Mouse (Mus musculus) embryo, embryonic 11 days (tissue): ENCODE measurements at regions not wholly inside any gene's neighbourhood (a gene's known extent, or its start where the extent isn't known, plus 50 kb on each side); places are given as distances from the start of the nearest gene placed in this dataset.

Source experiments
- DNase-seq: peaks from one replicate; pipeline ENCODE4 v3.0.0-alpha.2; 2015

DNA sequence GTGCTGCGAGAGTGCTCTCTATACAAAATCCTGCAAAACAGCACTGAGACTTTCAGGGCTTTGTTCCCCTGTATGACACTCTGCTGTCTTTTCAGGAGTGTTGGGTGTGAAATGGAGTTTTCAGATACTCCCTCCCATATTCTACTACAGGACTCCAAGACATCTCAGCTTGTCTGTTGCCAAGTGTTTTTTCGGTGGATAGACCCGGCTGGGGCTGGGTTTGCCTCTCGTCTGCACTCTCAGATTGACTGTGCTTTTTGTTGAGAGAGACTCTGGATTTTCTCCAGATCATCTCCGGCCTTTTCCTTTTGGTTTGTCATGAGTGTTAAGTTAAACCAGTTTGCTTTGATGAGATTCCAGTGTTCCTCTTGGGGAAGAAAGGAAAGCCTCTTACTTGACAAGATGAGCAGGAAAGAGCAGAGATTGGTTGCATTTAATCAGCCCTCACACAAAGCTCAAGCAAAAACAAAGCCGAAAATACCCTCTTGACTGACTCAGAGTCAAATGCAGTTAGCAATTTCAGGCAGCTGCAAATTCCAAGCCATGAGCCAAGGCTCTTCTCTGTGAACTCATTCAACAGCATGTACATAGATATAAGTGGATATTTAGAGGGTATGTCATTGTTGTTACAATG is 219.3 kb upstream of the Veph1 start:
- no peak for DNase-seq

DNA sequence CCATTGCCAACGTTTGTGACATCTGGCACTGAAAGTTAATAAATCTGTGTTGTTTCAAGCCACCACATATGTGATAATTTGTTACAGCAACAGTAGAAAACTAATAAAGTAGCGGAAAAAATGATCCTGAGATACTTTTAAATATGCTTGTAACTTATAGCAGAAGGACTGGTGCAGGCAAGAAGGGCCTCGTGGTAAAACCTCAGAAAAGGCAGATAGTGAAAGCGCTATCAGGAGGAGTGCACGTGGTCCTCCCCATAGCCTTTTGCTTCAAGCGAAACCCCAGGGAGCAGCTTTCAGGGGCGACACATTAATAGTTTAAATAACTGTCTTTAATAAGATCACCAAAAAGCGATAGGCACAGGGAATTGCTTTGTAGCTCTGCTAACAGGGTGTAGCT is 217.9 kb upstream of the Veph1 start:
- no peak for DNase-seq

DNA sequence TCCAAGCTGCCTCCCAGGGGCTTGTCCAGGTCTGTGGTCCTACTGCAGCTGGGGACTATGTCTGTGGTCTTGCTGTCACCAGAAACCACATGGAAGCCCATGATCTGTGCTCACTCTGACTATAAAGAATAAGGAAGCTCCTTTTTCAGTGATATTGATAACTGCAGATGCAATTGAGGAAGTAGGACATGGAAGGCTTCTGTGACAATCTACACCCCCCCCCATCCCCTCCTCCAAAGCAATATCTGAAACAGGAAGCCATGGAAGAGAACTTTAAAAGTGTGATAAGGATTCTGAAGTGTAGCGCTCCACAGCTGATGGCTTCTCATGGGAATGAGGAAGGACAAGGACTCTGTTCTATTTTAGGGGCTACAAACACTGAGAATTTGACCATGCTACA is 215.8 kb upstream of the Veph1 start:
- DNase-seq = no peak

DNA sequence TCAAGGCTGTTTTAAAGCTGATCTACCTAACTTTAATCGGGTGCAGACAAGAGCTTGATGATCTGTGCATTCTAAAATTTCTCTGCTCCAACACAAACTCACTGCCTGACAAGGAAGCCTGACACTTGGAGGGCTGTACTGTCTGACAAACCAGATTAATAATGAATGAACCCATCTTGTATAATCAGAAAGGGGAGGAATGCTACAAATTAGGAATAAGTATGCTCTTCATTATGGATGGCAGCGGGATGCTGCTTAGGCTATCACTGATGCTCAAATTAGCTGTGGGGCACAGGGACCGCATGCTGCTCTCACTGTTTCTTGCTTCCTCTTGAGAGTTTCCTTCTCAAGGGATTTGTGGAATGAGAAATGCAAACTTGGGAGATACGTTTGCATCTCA is 213.8 kb upstream of the Veph1 start:
- no peak for DNase-seq

DNA sequence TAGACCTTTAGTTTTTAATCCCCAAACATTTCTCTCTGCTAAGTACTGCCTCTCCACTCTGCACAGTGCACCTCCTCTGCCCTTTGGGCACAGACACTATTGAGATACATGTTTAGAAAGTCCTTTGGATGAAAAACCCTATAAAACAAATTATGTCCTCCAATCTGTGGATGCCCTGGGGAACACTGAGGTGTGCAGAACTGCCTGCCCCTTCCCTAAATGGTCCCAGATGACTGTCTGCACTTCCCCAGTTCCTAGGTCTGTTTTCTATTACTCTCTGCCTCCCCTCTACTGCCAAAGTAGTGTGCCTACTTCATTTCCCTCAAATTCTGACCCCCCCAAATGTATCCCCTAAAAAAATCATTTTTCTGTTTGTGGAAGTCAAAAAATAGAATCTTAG is 209.5 kb upstream of the Veph1 start:
- peak; percentile 53 for DNase-seq

DNA sequence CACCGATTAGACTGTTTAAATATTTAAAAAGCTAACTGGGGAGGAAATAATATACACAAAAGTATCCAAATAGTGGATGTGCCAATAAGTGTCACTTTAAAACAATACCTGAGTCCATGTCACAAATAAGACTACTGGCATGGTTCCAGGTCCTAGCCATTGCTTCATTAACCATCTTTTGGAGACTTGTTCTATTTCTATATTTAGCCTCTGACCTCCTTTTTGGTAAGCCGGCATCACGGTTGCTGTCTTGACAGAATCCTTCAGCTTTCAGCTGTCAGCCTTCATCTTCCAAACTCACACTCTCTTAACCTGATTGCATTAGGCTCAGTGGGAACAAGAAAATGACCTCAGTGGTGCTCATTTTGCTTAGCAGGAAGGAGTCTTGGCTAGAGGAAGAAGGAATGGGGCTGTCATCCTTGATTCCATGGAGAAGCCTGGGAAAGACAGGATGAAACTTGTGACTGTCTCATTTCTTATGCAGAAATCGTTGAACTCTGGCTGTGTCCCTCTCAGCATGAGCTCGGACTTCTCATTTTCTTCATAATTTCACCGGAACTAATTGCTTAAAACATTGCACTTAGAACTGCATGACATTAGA is 208.9 kb upstream of the Veph1 start:
- DNase-seq = no peak

DNA sequence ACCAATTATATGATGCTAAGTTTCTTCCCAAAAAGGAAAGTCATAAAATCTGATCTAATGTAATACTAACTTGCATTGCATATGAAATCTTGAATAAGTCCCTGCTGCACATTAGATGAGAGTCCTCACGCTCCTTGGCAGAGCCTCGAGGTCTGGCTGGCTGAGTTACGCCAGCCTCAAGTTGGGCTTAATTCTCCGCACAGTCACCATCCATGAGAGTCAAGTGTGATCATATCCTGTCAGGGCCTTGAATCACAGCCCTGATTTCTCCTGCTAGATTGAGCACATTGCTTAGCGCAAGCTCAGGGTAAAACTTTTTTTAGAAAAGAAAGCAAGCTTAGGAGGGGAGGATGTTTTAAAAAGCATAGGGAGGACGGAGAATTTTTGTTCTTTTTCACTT is 208.1 kb upstream of the Veph1 start:
- DNase-seq = no peak

DNA sequence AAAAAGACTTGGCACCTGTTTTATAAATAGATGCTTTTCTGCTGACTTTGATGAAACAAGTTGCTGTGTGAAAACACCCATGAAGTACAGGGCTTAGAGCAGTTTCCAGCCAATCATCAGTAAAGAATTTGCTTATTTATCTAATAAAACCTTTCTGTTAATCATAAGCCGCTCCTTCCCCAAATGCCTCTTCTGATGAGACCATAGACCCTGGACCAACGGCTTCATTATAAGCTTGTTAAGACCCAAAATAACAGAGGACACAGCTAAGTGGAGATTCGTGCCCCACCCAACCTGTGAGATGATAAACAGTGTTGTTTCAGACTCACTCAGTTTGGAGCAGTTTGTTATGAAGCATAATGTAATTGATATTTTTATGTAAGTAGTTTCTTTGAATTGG is 207.0 kb upstream of the Veph1 start:
- no peak for DNase-seq

DNA sequence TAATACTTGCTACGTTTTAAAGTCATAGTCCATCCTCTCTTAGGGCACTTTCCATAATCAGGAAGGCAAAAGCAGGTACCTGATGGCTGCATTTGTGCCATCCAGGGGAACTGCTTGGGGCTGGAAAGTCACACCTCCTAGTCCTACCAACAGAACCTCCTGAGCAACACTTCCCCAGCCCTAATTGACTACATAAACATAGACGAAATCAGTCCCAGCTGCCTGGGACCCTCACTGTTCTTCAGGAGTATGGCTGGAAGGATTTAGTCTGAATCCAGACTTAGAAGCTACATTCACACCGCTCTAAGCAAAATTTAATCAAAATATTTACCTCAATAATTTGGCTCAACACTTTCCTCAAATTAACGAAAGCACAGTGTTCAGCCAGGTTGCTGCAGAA is 205.2 kb upstream of the Veph1 start:
- DNase-seq = no peak

DNA sequence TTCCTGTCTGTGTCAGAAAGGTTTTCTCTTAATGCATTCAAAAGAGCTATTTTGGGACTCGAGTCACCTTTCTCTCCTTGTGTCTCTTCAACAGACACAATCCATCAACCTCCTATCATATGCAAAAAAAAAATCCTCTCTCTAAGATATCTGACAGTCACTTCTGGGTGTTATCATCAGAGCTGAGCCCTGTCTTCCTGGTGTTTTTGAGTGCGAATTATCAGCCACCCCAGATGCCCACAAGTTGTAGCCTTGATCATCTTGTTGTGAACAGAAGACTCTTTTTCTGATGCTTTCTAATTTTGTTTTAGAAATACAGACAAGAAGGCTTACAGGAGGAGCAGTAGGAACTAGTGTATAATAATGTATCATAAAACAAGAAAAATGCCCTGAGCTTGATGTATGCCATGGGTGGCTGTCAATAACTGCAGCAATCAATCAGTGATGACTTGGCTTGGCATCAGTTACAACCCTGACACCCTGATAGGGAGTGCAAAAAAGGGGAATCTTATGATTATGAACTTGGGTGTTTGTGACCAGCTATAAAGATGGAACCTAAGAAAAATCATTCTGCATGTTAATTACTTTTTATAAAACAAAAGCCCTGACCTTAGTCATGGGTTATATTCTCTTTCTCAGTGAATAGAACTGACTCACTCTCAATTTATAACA is 197.9 kb upstream of the Veph1 start:
- DNase-seq = no peak

DNA sequence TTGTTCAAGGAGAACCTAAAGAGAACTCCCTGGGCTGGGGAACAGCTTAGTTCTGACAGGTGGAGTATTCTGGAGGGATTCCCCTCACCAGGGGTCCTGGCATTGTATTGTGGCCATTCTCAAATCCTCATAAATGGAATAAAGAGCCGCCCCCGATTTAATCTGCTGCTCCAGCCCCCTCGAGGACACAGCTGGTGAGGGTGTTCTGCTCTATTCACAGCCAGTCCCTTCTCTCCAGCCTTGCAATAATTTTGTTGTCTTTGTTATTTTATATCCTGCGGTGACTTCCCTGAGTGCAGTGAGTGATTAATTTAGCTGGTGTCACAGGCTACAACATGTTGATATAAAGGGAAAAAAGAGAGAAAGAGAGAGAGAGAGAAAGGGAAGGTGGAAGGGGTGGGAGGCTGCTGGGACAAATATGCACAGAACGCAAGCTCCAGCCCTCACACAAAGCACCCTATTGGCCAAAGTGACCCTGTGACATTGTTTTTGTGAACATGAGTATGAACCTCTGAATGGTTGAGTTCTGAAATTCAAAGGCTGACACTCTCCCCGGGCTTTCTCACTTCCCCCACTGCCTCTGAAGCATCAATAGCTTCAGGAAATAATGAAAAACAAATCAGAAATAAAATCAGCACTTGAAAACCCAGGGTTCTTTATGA is 194.2 kb upstream of the Veph1 start:
- peak; percentile 31 for DNase-seq

DNA sequence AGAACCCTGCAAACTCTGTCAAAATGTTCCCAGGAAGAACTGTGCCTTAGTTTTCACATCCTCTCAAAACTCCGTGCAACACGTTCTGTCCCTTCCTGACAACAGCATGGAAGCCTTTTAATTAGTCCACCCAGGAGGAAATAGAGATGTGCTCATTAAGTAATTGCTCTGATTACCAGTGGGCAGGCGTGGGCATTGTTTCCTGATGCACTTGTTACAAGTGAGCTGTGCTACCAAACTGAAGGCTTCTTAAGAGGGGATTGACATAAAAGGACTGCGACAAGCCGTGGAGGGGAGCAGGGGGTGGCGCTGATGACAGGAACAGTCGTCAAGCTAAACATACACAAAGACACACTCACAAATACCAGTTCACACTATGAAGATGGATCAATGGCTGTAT is 192.1 kb upstream of the Veph1 start:
- no peak for DNase-seq

DNA sequence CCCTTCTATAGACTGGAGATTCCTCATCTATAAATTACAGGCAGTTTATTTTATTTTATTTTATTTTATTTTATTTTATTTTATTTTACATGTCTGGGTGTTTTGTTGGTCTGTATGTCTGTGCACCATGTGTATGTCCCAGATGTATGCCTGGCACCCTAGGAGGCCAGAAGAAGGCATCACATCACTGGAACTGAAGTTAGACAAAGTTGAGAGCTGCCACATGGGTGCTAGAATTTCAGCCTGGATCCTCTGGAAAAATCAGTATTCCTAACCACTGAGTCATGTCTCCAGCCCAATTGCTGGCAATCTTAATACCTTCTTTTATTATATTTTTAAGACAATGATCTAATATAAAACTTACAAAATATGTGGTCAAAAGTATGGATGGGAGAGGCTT is 190.0 kb upstream of the Veph1 start:
- no peak for DNase-seq

DNA sequence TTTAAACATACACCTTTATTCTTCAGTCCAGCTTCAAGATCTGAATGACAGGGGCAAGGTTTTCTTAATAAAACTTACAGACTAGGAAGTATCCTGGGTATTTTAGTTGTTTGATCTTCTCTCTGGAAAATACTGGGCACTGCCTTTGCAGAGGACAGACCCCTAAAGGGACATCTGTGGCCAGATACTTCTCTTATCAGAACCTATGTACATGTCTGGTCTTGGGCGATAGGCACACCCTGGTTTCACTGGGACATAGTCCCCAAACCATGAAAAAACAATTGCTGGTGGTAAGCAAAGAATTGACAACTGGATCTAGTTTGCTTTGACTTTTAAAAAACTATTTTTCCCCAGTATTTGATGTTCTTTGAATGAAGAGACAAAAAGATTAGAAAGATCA is 189.5 kb upstream of the Veph1 start:
- DNase-seq = no peak

DNA sequence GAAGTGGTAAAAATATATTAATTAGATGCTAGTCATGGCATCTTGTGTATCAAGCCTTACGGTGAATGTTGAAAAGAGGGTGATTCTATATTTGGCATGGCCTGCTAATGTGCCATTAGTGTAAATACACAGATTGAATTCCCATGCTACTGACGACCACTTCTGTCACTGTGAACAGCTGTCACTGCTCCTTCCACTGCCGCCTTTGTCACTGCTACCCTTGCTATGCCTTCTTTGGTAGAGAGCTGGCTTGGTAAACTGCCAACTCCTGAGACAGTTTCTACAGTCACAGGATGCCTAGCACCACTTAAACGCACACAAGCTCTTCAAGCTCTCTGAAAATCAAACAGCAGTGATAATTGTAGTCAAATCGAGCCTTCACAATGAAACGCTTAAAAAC is 184.1 kb upstream of the Veph1 start:
- no peak for DNase-seq

DNA sequence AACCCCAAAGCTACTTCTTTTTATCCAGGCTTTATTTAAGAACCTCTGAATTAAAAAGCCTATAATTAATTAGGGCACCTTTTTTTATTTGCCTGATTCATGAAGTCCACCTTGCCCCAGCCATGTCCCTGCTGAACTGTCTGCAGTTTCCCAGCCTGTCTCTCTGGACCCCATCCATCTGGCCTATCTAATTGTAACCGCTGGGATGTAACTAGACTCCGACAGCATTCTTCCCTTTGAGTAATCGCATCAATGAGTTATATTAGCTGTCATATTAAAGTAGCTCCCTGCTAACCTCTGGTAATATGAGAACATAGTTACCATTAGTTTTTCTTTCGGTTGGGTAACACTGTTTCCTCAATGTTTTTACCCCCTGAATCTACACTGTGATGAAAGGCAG is 182.6 kb upstream of the Veph1 start:
- peak; percentile 47 for DNase-seq

DNA sequence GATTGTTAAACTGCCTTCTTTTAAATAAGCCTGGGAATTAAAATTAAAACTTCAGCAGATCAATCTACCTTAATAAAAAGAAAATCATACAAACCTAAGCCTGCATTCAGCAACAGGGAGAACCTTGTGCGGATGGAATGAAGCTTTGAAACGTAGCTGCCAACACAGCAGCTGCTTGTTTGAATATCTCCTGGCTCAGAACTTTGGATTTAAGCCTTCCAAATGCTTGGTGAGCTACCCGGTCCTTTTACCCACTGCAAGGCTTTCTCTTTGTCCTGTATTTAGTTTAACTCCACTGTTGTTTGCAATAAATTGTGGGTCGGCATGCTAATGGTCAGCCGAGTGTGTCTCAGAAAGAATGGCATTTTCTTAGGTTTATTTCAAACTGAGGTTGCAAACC is 169.7 kb upstream of the Veph1 start:
- DNase-seq = no peak

DNA sequence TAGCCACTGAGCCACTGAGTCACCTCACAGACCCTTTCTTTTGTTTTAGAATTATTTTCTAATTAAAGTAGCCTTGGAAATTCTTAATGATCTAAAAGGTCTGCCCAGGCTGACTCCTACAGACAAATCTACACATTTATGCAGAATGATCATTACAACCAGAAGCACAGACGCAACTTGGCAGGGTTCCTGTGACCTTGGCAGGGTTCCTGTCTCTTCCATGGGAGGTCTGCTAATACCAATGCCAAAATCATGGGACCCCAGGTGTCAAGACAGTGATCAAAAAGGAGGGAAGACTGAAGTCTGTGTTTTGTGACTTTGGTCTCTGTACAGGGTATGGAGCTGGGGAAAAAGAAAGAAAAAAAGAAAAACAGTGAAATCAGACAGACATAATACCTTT is 168.7 kb upstream of the Veph1 start:
- no peak for DNase-seq

DNA sequence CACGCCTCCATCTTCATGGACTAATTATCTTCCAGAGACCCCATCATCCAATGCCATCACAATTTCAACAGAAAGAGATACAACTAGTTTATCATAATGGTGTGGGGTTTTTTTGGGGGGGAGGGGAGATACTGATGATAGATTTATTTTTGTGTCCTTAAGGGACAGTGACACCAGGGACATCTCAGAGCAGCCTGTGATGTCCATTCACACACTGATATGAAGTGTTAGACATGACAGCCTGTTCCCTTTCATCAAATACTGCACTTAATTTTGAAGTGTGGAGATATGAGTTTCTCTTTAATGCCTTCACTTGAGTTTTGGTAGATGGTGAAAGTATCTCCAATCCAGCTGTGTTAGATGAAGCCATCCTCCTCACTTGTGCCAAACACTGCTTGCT is 165.7 kb upstream of the Veph1 start:
- DNase-seq = no peak

DNA sequence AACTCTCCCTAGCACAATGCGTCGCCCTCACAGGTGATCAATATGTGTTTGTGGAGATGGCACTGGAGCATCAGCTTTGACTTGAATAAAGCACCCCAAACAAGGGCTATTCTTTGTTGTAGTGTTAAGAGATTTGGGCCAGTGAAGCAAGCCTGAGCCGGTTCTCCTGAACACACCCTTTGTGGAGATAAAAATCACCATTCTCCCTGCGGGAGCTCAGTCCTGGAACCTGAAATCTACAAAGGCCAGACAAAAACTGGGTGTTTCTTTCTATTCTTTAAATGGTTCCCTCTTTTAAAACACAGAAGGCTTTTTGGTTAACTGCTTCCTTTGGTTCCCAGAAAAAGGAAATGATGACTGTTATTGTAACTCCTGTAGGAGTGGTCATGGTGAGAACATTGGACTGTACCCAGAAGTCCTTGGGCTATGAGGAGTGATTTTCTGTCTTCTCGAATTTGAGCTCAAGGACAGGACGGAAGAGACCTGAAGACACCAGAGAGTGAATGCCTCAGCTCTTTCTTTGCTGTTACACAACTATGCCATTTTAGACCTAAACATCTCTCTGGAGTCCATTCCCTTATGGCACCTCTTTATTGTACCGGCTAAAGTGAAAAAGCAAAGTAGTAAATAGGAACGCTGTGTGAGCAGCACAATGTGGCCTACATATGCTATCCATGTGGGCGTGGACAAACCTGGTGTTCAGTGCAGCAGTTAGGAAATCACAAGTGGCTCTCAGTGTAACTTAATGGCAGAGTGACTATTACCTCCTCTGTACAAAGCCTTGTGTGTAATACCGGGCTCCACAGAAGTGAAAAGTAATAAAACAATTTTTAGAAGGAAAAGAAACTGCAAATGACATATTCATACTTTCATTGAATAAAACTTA is 149.9 kb upstream of the Veph1 start:
- DNase-seq = no peak

DNA sequence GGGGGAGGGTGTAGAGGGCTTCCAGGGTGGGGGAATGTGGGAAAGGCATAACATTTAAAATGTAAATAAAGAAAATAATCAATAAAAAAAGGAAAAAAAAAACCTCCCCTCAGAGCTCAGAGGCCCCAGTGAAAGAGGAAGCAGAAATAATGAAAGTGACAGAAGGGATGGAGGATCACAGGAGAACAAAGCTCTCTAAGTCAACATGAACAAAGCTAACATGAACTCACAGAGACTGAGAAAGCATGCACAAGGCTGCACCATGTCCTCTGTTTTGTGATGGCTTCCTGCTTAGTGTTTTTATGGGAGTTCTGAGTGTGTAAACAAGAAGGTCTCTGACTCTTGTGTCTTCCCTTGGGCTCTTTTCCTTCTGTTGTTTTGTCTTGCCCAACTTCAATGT is 136.6 kb upstream of the Veph1 start:
- no peak for DNase-seq

DNA sequence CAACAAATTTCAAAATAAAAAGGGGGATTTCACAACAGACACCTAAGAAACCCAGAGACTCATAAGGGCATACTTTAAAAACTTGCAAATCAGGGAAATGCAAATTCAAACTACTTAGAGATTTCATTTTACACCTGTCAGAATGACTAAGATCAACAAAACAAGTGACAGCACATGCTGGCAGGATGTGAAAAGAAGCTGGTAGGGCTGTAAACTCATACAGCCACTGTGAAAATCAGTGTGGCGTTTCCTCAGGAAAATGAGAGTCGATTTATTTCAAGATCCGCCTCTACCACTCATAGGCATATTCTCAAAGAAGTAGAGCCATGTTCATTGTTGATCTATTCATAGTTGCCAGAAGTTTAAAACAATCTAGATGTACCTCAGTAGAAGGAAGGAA is 133.6 kb upstream of the Veph1 start:
- DNase-seq = no peak

DNA sequence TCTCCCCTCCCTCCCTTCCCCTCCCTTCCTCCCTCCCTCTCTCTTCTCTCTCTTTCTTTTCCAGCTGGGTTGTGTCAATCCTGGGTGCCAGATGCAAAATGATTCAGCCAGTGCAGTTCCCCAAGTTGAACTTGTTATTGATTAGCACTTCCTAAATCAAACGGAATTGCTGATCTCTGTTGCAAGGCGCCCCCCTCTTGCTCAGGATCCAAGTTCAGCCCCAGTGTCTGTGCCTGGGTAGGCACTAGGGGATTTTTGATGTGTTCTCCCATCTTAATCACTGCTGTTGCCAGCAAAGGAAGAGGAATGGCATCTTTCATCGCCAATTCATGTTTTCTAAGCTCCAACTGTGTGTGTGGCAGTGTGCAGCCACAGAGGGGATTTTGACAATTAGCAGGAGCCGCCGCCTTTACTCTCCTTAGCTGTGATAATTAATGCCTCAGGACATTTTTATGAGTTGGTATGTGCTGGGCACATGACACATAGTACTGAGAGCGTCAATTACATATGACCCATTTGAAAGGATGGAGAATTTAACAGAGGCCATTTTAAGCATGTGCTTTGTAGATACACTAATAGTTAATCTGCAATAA is 125.9 kb upstream of the Veph1 start:
- DNase-seq = peak; percentile 19
